Mouse (Mus musculus) embryonic stem cell, embryonic (primary cell): Measurements from ENCODE around the gene Chkb.

Experiments
- CTCF ChIA-PET, 4 experiments: fragments of 300-600 bp in 2 of 4; fragments of 350-600 bp in 2 of 4; sonication (Branson Sonifier 250); formaldehyde crosslinking; loops; one replicate each; lab custom pipeline; 2022; ENCODE audit warnings: inconsistent platforms in 2 of 4; lab: Charles Lee
- POLR2A ChIA-PET, 4 experiments: fragments of 300-600 bp in 2 of 4; fragments of 350-600 bp in 2 of 4; sonication (Branson Sonifier 250); formaldehyde crosslinking; loops; one replicate each; lab custom pipeline; 2022; ENCODE audit warnings: antibody characterized with exemption in 4 of 4, inconsistent platforms in 1 of 4; lab: Charles Lee

The Chkb gene

GRCm38 (mm10) chr15:89461321-89461720 is 31.6 kb upstream of the Chkb start:
- ChIA-PET POLR2A (interaction anchor here in 1 of 4 experiments (1.8 kb wide), 1 partner anchor 15 kb away, joined by 4 read pairs; no protein-coding TSS in a partner anchor), CTCF (no interaction called here)

GRCm38 (mm10) chr15:89460298-89460697 is 30.6 kb upstream of the Chkb start:
- CTCF ChIA-PET = interaction anchor here in 2 of 4 experiments (0.6 to 1.1 kb wide), 3 partner anchors 10 to 87 kb away, joined by 3 read pairs; no protein-coding TSS in a partner anchor
- POLR2A ChIA-PET = interaction anchor here in 3 of 4 experiments (0.6 to 1.8 kb wide), 4 partner anchors 16 to 104 kb away, joined by 3 to 4 read pairs (median 4); no protein-coding TSS in a partner anchor

GRCm38 (mm10) chr15:89459821-89460220 is 30.1 kb upstream of the Chkb start:
- CTCF ChIA-PET = interaction anchor here in 2 of 4 experiments (0.6 to 1.1 kb wide), 3 partner anchors 10 to 88 kb away, joined by 3 read pairs; no protein-coding TSS in a partner anchor
- POLR2A ChIA-PET = interaction anchor here in 3 of 4 experiments (0.6 to 2.1 kb wide), 4 partner anchors 16 to 104 kb away, joined by 3 to 6 read pairs (median 4); partner anchors contain the start of genes C730034F03Rik (in 1 of the 3), Chkb (in 1 of the 3) and Gm44502 (in 1 of the 3)

- CTCF ChIA-PET = no interaction called here
- POLR2A ChIA-PET = interaction anchor here in 1 of 4 experiments (2.1 kb wide), 1 partner anchor 30 kb away, joined by 6 read pairs; the partner anchor contains the start of genes C730034F03Rik, Chkb and Gm44502
Observed at GRCm38 (mm10) chr15:89458942-89459341, 29.2 kb upstream of the Chkb start.

GRCm38 (mm10) chr15:89455642-89456041 is 25.9 kb upstream of the Chkb start:
- CTCF ChIA-PET = interaction anchor here in 2 of 4 experiments (0.5 to 0.7 kb wide), 2 partner anchors 139 to 150 kb away, joined by 3 read pairs; no protein-coding TSS in a partner anchor
- POLR2A ChIA-PET = interaction anchor here in 3 of 4 experiments (0.6 to 1.4 kb wide), 7 partner anchors 9 to 86 kb away, joined by 3 to 8 read pairs (median 5); partner anchors contain the start of genes C730034F03Rik (in 1 of the 3), Chkb (in 1 of the 3), Gm44502 (in 1 of the 3) and Shank3 (in 1 of the 3)

GRCm38 (mm10) chr15:89454857-89455256 is 25.1 kb upstream of the Chkb start:
- ChIA-PET POLR2A (interaction anchor here (0.5 to 1.4 kb wide), 19 partner anchors 8 to 395 kb away, joined by 3 to 8 read pairs (median 3); partner anchors contain the start of genes Chkb (in 2 of the 4), Tymp (in 2 of the 4), Arsa (in 1 of the 4) and C730034F03Rik (in 1 of the 4)), CTCF (interaction anchor here (0.6 to 0.7 kb wide), 4 partner anchors 86 to 489 kb away, joined by 3 to 7 read pairs (median 3); no protein-coding TSS in a partner anchor)

- POLR2A ChIA-PET = interaction anchor here in 3 of 4 experiments (0.7 to 1.4 kb wide), 17 partner anchors 10 to 146 kb away, joined by 3 to 9 read pairs (median 4); partner anchors contain the start of genes Arsa (in 1 of the 3), C730034F03Rik (in 1 of the 3), Chkb (in 1 of the 3) and Gm44502 (in 1 of the 3)
- CTCF ChIA-PET = interaction anchor here in 2 of 4 experiments (0.6 to 1.0 kb wide), 5 partner anchors 11 to 488 kb away, joined by 3 to 5 read pairs (median 3); partner anchors contain the start of genes C730034F03Rik (in 1 of the 2), Chkb (in 1 of the 2), Gm44502 (in 1 of the 2) and Sco2 (in 1 of the 2)
Observed at GRCm38 (mm10) chr15:89453865-89454478, 24.3 kb upstream of the Chkb start, which contains the start of gene Mapk8ip2. Gene Mapk8ip2, plus strand, starts transcription at chr15:89453913.

GRCm38 (mm10) chr15:89452906-89453864 is 23.5 kb upstream of the Chkb start:
- CTCF ChIA-PET = interaction anchor here (0.5 to 1.0 kb wide), 10 partner anchors 10 to 788 kb away, joined by 3 to 5 read pairs (median 3); partner anchors contain the start of genes Adm2 (in 1 of the 4), Arsa (in 1 of the 4), C730034F03Rik (in 1 of the 4) and Chkb (in 1 of the 4)
- POLR2A ChIA-PET = interaction anchor here in 3 of 4 experiments (0.7 to 1.3 kb wide), 16 partner anchors 10 to 138 kb away, joined by 3 to 9 read pairs (median 4); partner anchors contain the start of genes C730034F03Rik (in 2 of the 3), Chkb (in 2 of the 3), Gm44502 (in 2 of the 3) and Sbf1 (in 1 of the 3)

- CTCF ChIA-PET = interaction anchor here (0.6 to 1.8 kb wide), 9 partner anchors 11 to 568 kb away, joined by 3 to 8 read pairs (median 4); partner anchors contain the start of genes C730034F03Rik (in 2 of the 4), Chkb (in 2 of the 4), Gm44502 (in 2 of the 4) and Sco2 (in 1 of the 4)
- POLR2A ChIA-PET = interaction anchor here in 2 of 4 experiments (0.6 to 2.3 kb wide), 6 partner anchors 11 to 759 kb away, joined by 3 to 11 read pairs (median 5); partner anchors contain the start of genes C730034F03Rik (in 2 of the 2), Chkb (in 2 of the 2), Gm44502 (in 2 of the 2) and Cpt1b (in 1 of the 2)
Observed at GRCm38 (mm10) chr15:89442486-89443070, 12.9 kb upstream of the Chkb start.

GRCm38 (mm10) chr15:89435878-89436277 is 6.2 kb upstream of the Chkb start:
- ChIA-PET POLR2A (no interaction called here), CTCF (no interaction called here)

- POLR2A ChIA-PET = interaction anchor here in 3 of 4 experiments (0.6 to 1.1 kb wide), 3 partner anchors 8 to 135 kb away, joined by 3 read pairs; partner anchors contain the start of gene Cpt1b (in 1 of the 3)
- CTCF ChIA-PET = interaction anchor here in 1 of 4 experiments (0.8 kb wide), 1 partner anchor 41 kb away, joined by 3 read pairs; no protein-coding TSS in a partner anchor
Observed at GRCm38 (mm10) chr15:89434136-89434535, 4.4 kb upstream of the Chkb start.

- ChIA-PET CTCF (interaction anchor here in 1 of 4 experiments (1.1 kb wide), 1 partner anchor 43 kb away, joined by 3 read pairs; no protein-coding TSS in a partner anchor), POLR2A (interaction anchor here in 2 of 4 experiments (0.5 kb wide), 2 partner anchors 15 to 709 kb away, joined by 3 to 4 read pairs; no protein-coding TSS in a partner anchor)
Observed at GRCm38 (mm10) chr15:89432946-89433345, 3.2 kb upstream of the Chkb start.

- CTCF ChIA-PET = no interaction called here
- POLR2A ChIA-PET = interaction anchor here in 3 of 4 experiments (0.6 to 3.6 kb wide), 3 partner anchors 53 to 727 kb away, joined by 4 to 50 read pairs (median 5); partner anchors contain the start of gene Sco2 (in 1 of the 3)
Observed at GRCm38 (mm10) chr15:89431806-89432205, 2.1 kb upstream of the Chkb start.

- ChIA-PET POLR2A (interaction anchor here in 3 of 4 experiments (0.6 to 3.6 kb wide), 11 partner anchors 10 to 727 kb away, joined by 3 to 50 read pairs (median 4); partner anchors contain the start of gene Sco2 (in 1 of the 3)), CTCF (interaction anchor here in 2 of 4 experiments (0.7 to 2.5 kb wide), 3 partner anchors 58 to 506 kb away, joined by 3 to 18 read pairs (median 6); partner anchors contain the start of gene Sco2 (in 1 of the 2))
Observed at GRCm38 (mm10) chr15:89431271-89431670, 1.6 kb upstream of the Chkb start.

- POLR2A ChIA-PET = interaction anchor here in 3 of 4 experiments (0.6 to 3.6 kb wide), 15 partner anchors 10 to 644 kb away, joined by 3 to 50 read pairs (median 5); partner anchors contain the start of genes Sco2 (in 2 of the 3), Lmf2 (in 1 of the 3), Mapk11 (in 1 of the 3) and Ncaph2 (in 1 of the 3)
- CTCF ChIA-PET = interaction anchor here in 3 of 4 experiments (0.6 to 2.5 kb wide), 8 partner anchors 45 to 685 kb away, joined by 3 to 18 read pairs (median 4); partner anchors contain the start of genes Sco2 (in 2 of the 3) and Arsa (in 1 of the 3)
Observed at GRCm38 (mm10) chr15:89430771-89431170, 1.1 kb upstream of the Chkb start.
